Mouse (Mus musculus) T-cell, adult 2 months (primary cell): ENCODE data around the gene Foxa2.

Experiments
- DNase-seq: peaks from one replicate; pipeline ENCODE4 v3.0.0; 2022; ENCODE audit warnings: low spot score

Gene Foxa2

GRCm38 (mm10) chr2:148046799-148047165, at the start of gene Foxa2:
Foxa2 (minus strand) TSS chr2:148046969.
- DNase-seq = no peak

- no peak for DNase-seq
Observed at GRCm38 (mm10) chr2:148092089-148092488, 45.3 kb upstream of the Foxa2 start.

GRCm38 (mm10) chr2:148091657-148092056, 44.9 kb upstream of the Foxa2 start:
- DNase-seq = no peak

GRCm38 (mm10) chr2:148090071-148090470, 43.3 kb upstream of the Foxa2 start:
- no peak for DNase-seq

GRCm38 (mm10) chr2:148085529-148085928, 38.8 kb upstream of the Foxa2 start:
- no peak for DNase-seq

DNA sequence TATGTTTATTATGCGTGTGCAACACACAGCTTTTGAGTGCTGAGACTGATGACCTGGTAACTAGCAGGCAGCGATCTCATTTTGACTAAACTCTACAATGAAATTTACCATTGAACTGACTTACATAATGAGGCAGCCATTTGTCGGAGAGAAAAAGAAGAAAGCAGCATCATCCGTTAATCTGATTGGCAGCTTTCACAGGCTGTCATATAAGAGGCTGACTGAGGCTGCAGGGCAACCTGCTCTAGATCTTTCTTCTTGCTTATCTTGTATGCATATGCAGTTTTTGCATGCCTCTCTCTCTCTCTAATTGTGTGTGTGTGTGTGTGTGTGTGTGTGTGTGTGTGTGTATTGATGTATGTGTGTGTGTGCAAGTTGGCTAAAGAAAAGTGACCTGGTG, 38.4 kb upstream of the Foxa2 start:
- no peak for DNase-seq

- DNase-seq = no peak
Observed at GRCm38 (mm10) chr2:148082283-148082682, 35.5 kb upstream of the Foxa2 start.

DNA sequence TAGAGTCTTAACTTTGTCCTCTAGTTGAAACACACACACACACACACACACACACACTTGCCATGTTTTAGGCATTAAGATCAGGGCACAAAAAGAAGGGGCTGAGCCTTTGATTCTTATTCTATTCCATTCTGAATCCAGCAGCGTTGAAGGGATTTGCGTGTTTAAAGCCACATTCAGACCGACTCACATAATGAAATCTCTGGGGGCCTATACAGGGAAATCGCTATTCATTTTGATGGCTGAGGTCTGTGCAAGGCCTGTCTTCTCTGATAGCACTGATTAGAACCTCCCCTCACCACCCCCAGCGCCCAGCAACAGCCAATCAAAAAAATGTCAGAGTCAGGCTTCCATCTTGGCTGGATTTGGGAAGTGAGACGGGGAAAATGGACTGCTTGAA, 13.9 kb upstream of the Foxa2 start:
- no peak for DNase-seq

DNA sequence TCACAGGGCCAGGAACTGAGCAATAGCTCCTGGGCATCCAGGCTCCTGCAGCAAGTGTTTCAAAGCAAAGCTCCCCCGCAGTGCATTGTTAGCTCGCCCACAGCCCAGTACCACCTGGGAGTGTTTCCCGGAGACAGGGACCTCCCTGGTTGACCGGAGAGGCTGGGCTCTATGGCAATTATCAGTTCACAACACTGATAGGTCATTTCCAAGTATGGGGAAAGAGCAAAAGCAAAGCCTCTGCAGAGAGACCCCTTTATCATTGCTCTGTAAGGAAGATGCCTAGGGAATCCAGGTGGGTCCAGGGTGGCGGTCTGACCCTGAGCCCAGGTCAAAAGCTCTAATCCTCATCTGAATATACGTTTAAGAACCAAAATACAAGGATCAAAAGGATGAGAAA, 6.6 kb upstream of the Foxa2 start:
- no peak for DNase-seq

DNA sequence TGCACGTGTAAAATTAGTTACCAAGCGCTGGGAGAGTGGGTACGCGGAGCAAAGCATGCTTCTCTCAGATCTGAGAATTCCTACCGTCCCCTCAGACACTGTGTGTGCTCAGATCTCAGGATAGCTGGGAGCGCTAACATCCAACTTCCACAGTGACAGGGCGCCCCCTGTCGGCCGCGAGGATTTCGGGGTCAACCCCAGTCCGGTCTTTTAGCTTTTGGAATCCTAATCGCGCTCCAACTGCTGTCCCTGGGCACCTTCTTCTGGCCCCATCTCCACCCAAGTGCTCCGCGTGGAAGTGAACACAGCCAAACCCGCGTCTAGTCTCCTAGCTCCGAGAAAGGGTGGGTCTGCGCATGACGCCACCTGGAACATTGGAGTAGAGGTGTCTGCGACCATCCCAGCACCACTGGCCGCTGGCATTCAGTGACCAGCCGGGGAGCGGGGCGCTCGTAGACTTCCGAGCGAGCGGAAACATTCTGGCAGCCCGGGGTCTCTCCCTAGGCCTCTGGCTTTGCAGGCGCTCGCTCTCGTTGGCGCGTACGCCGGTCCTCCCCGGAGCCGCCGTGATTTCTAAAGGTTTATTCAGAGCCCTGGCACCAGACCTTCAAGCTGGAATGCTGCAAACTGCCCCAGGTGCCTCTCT, 1.8 kb upstream of the Foxa2 start:
- no peak for DNase-seq

DNA sequence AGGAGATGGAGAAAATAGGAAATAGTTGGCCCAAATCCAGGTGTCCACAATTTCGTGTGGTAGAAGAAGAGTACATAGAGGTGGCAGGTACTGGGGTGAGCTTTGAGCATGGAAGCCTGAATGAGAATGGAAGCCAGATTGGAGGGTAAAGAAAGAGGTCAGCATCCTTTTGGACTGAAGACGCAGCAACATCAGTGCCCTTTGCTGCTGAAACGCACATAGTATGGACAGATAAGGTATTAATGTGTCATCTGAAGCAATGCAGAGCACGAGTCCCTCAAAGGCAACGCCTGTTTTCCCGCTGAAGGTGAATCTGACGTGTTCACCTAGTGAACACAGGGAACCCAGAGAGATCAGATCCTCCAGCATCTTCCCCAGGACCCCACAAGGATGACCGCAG, 842 bp upstream of the Foxa2 start:
- no peak for DNase-seq

- DNase-seq = no peak
Observed at GRCm38 (mm10) chr2:148045937-148046798, 601 bp downstream of the Foxa2 start.

DNA sequence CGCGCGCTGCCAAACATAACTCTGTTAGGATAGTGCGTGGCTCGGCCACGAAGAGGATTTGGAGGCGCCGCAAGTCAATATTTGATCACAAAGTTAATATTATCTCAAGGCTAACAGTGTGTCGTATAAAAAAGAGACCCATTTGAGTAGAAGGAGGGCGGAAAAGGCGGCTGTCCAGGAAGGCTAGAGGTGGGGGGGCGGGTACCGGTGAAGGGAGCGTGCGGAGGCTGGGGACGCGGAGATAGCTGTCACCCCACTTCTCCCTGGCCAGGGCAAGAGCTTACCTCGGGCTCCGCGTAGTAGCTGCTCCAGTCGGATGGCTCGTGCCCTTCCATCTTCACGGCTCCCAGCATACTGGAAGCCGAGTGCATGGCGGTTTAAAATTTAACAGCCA, 1.2 kb downstream of the Foxa2 start:
- no peak for DNase-seq

- DNase-seq = no peak
Observed at GRCm38 (mm10) chr2:148044877-148045539, 1.8 kb downstream of the Foxa2 start.

DNA sequence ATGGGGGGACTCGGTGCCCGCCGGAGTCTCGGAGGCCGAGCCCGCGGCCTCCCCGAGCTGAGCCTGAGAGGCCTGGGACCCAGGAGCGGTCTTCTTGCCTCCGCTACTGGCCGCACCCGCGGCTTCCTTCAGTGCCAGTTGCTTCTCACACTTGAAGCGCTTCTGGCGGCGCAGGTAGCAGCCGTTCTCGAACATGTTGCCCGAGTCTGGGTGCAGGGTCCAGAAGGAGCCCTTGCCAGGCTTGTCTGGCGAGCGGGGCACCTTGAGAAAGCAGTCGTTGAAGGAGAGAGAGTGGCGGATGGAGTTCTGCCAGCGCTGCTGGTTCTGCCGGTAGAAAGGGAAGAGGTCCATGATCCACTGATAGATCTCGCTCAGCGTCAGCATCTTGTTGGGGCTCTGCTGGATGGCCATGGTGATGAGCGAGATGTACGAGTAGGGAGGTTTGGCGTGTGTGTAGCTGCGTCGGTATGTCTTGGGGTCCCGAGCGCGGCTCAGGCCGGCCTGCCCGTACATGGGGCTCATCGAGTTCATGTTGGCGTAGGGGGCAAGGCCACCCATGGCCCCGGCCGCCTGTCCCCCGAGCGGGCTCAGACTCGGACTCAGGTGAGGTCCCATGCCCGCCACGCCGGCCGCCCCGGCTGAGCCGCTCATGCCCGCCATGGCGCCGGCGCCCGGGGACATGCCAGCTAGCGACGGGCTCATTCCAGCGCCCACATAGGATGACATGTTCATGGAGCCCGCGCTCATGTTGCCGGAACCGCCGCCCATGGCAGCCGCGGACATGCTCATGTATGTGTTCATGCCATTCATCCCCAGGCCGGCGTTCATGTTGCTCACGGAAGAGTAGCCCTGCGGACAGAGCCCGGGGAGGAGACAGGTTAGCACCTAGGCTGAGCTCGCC, 2.5 kb downstream of the Foxa2 start:
- DNase-seq = no peak

GRCm38 (mm10) chr2:148043271-148043975, 3.3 kb downstream of the Foxa2 start:
- DNase-seq = no peak

DNA sequence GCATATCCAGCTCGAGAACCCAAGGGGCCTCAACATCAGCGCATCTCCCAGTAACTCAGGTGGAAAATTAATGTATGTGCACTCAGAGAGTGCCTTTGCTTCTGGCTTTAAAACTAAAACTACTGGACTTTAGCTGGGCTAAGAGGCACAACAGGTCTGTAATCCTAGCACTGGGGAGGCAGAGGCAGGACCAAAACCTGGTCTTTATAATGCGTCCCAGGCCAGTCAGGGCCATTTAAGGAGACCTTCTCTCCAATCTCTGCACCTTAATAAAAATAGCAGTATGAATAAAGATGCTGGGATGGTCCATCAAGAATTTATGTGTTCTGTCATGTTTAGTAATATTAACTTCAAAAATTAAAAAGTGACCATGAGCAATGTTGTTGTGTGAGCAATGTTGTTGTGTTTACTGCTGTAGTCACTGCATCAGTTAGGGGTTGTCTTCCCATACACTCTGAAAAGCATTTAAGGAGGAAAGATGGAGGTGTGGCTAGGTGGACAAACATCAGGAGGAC, 4.6 kb downstream of the Foxa2 start:
- DNase-seq = no peak

DNA sequence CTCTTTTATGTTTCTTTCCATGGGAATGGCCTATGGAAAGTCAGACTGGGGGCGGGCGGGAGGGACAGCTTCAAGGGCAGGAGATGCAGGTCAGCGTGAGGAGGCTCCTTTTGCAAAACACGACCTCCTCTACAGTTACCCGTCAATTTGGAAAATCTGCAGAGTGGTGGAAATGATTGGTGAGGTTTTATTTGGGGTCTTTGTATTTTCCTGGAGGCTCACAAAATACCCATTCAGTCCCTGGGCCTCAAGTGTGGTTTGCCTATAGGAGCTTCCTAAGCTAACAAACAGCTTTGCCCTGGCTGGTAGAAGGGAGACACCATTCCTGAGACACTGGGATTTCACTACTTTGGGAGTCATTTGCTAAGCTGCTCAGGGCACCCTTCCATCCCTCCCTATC, 5.4 kb downstream of the Foxa2 start:
- no peak for DNase-seq

GRCm38 (mm10) chr2:148040236-148041121, 6.3 kb downstream of the Foxa2 start:
- no peak for DNase-seq
